16 mouse cellular contexts compared by ENCODE assay signal in the genomic region with DNA sequence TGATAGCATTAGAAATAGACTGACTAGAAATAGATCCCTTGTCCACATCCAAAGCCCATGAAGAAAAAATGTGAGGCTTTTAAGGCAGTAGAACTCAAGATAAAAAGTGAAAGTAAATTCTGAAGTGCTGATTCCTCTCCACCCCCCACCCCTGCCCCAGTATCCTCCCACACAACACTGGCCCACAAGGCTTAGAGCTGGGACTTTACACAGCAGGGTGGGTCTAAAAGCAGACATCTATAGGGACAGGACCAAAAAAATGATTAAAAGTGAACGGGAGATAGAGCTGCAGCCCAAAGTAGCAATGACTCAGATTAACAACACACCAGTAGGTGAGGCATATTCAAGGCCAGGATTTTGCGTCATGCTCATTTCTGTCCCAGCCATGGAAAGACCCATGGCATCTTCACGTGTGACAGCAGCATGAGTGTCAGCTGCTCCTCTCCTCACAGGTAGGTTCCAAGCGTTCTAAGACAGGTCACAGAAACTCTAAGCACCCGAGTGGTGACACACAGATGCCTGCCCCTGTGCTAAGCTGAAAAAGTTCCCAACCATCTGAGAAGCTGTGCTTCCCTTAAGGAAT. TPM values are rescaled to one million over a fixed set of nuclear protein-coding genes. Genes with fewer than 3 reads are reported as not detected.
A peak's percentile ranks its signal among the peaks of the same experiment; 100 is the strongest.
DNase-seq lines count a peak whose midpoint lies in the region; ATAC-seq and TF ChIP-seq lines count a peak whose summit lies in the region.
"Had no signal": no experiment of that assay in that cellular context is flagged by ENCODE, and none has a peak within 500 bp of the region (broad histone marks: within the 10 kb centered on the region; RNA-seq: fewer than 3 reads in every experiment).

No protein-coding gene starts in this region.

- no peak for TF ChIP-seq POLR2A in heart, adult 2 months (IDR thresholded peaks at IDR 0.05; ENCODE audit: insufficient read depth, low read depth, low read length)
- no peak for TF ChIP-seq POLR2A in CH12.LX (IDR thresholded peaks at IDR 0.05; ENCODE audit: low read depth, low read length)
- TF ChIP-seq POLR2A in lung, adult 2 months (IDR thresholded peaks at IDR 0.05; ENCODE audit: borderline replicate concordance, extremely low read depth, low read depth, low read length): no peak

- no peak overlapping the region; the same call in 1 of the 2 replicates for H3K4me3 ChIP-seq in heart, adult 2 months
- no peak overlapping the region for H3K4me3 ChIP-seq in heart, embryonic 10.5 days
- peak overlapping the region; percentile 25 to 37 (median 26) for H3K4me3 ChIP-seq in CH12.LX (replicated peaks in 1 of 3; ENCODE audit: low read depth in 2 of 3, low read length in 2 of 3, poor library complexity in 1 of 3)
- no peak overlapping the region for H3K4me3 ChIP-seq in lung, adult 2 months (replicated peaks; ENCODE audit: extremely low read depth, low read depth, low read length)
- H3K4me3 ChIP-seq in kidney, embryonic 14.5 days (ENCODE audit: low read length): no peak overlapping the region
- H3K4me3 ChIP-seq: forebrain, embryonic 15.5 days; left cerebral cortex, adult 2 months; limb, embryonic 15.5 days; stomach, embryonic 15.5 days had no signal

- H3K27ac ChIP-seq in heart, adult 2 months: peak overlapping the region; percentile 38
- no peak overlapping the region for H3K27ac ChIP-seq in heart, embryonic 10.5 days
- peak overlapping the region; percentile 12; the same call in 1 of the 2 replicates for H3K27ac ChIP-seq in CH12.LX (ENCODE audit: insufficient read depth, low read depth)
- no peak overlapping the region for H3K27ac ChIP-seq in kidney, embryonic 14.5 days (ENCODE audit: low read depth, low read length)
- H3K27ac ChIP-seq: forebrain, embryonic 15.5 days; hindbrain, postnatal 0 days; left cerebral cortex, adult 2 months; limb, embryonic 15.5 days; macrophage; stomach, embryonic 15.5 days had no signal

- ATAC-seq in inflammation-experienced regulatory T-cells, adult 6 months: peak; percentile 80
- no peak for ATAC-seq in granulocyte monocyte progenitor cell, adult 5-6 weeks (replicated peaks; ENCODE audit: poor library complexity, severe bottlenecking)
- ATAC-seq in kidney, embryonic 14.5 days (ENCODE audit: low FRiP score, low TSS enrichment): no peak
- ATAC-seq: forebrain, embryonic 15.5 days; hindbrain, postnatal 0 days had no signal

- TF ChIP-seq RAD21 in CH12.LX (IDR thresholded peaks at IDR 0.05; ENCODE audit: low read depth, low read length): no peak

- dilution Hi-C loops in CH12.LX (cut with MboI; ENCODE audit: extremely low pct_ligation_motif_present, extremely low pct_unique_long_range_greater_than_20kb, low sequenced_read_pairs): no loop called here

- DNase-seq in heart, adult 2 months: no peak
- no peak for DNase-seq in heart, embryonic 10.5 days (ENCODE audit: low spot score)
- DNase-seq in 3T3-L1 (ENCODE audit: low read depth, low spot score) (peak; percentile 39), CH12.LX (ENCODE audit: extremely low read depth) (peak; percentile 55)
- no peak for DNase-seq in lung, adult 2 months
- DNase-seq: cerebellum, postnatal 14 days; kidney, postnatal 14 days had no signal

- H3K27me3 ChIP-seq in heart, adult 2 months (ENCODE audit: control insufficient read depth, insufficient read depth, low read length): no peaks in the 10 kb centered on the region
- no peaks in the 10 kb centered on the region for H3K27me3 ChIP-seq in heart, embryonic 10.5 days (ENCODE audit: insufficient read depth, poor library complexity, severe bottlenecking)
- H3K27me3 ChIP-seq in CH12.LX (replicated peaks): no peaks in the 10 kb centered on the region
- H3K27me3 ChIP-seq in kidney, embryonic 14.5 days (ENCODE audit: control insufficient read depth, insufficient read depth, low read length): no peaks in the 10 kb centered on the region
- H3K27me3 ChIP-seq: forebrain, embryonic 15.5 days; limb, embryonic 15.5 days; stomach, embryonic 15.5 days had no signal

- H3K4me2 ChIP-seq in CH12.LX (ENCODE audit: insufficient read depth, low read depth, poor library complexity, severe bottlenecking): peak overlapping the region; percentile 86
- no peak overlapping the region for H3K4me2 ChIP-seq in kidney, embryonic 14.5 days (replicated peaks; ENCODE audit: low read depth, low read length)
- H3K4me2 ChIP-seq: forebrain, embryonic 15.5 days; limb, embryonic 15.5 days; stomach, embryonic 15.5 days had no signal

- no peak for TF ChIP-seq CTCF in heart, adult 2 months (IDR thresholded peaks at IDR 0.05)
- TF ChIP-seq CTCF in CH12.LX (conservative IDR thresholded peaks at IDR 0.05 in 1 of 2, IDR thresholded peaks at IDR 0.05 in 1 of 2; ENCODE audit: low read depth in 2 of 2, low read length in 2 of 2): no peak
- no peak for TF ChIP-seq CTCF in lung, adult 2 months (IDR thresholded peaks at IDR 0.05; ENCODE audit: insufficient read depth, low read length)

- H3K9me3 ChIP-seq in heart, embryonic 10.5 days: no peaks in the 10 kb centered on the region
- H3K9me3 ChIP-seq in CH12.LX (replicated peaks; ENCODE audit: low read length): no peaks in the 10 kb centered on the region
- no peaks in the 10 kb centered on the region for H3K9me3 ChIP-seq in kidney, embryonic 14.5 days (ENCODE audit: control insufficient read depth, low read length)
- H3K9me3 ChIP-seq: forebrain, embryonic 15.5 days; limb, embryonic 15.5 days; stomach, embryonic 15.5 days had no signal

- peaks cover 25% of the 10 kb centered on the region for H3K4me1 ChIP-seq in heart, adult 2 months (ENCODE audit: control insufficient read depth, insufficient read depth, low read length)
- H3K4me1 ChIP-seq in heart, embryonic 10.5 days: peaks cover 58% of the 10 kb centered on the region
- peaks cover 32 to 92% of the 10 kb centered on the region in 2 experiments for H3K4me1 ChIP-seq in CH12.LX (ENCODE audit: control insufficient read depth in 1 of 2, insufficient read depth in 2 of 2)
- H3K4me1 ChIP-seq in lung, adult 2 months (ENCODE audit: control insufficient read depth, insufficient read depth, low read length): peaks cover 42% of the 10 kb centered on the region
- H3K4me1 ChIP-seq in kidney, embryonic 14.5 days (ENCODE audit: control insufficient read depth, insufficient read depth, low read length): peaks cover 62% of the 10 kb centered on the region

- 60% methylated on average over 5 of the region's 5 CpGs for WGBS in heart, adult 2 months
- 76% methylated on average over 5 of the region's 5 CpGs for WGBS in heart, embryonic 10.5 days
- 62% methylated on average over 5 of the region's 5 CpGs for WGBS in lung, adult 2 months
- 88% methylated on average over 5 of the region's 5 CpGs for WGBS in kidney, embryonic 14.5 days

- peaks cover 6% of the 10 kb centered on the region for H3K36me3 ChIP-seq in heart, adult 2 months (ENCODE audit: control insufficient read depth, insufficient read depth, low read length)
- H3K36me3 ChIP-seq in heart, embryonic 10.5 days: peaks cover 11% of the 10 kb centered on the region
- peaks cover 0 to 13% of the 10 kb centered on the region in 2 experiments for H3K36me3 ChIP-seq in CH12.LX (replicated peaks in 1 of 2; ENCODE audit: control insufficient read depth in 1 of 2, insufficient read depth in 1 of 2, low read length in 1 of 2)
- H3K36me3 ChIP-seq in kidney, embryonic 14.5 days (ENCODE audit: control insufficient read depth, insufficient read depth, low read length): no peaks in the 10 kb centered on the region
- H3K36me3 ChIP-seq: forebrain, embryonic 15.5 days; limb, embryonic 15.5 days had no signal

- in situ Hi-C loops in CH12.LX (cut with MboI; ENCODE audit: low pct_ligation_motif_present, low pct_unique_long_range_greater_than_20kb, low sequenced_read_pairs): no loop called here

- H3K79me2 ChIP-seq in heart, adult 2 months (replicated peaks; ENCODE audit: control insufficient read depth, insufficient read depth, low read length): peaks cover 13% of the 10 kb centered on the region
- peaks cover 13% of the 10 kb centered on the region for H3K79me2 ChIP-seq in CH12.LX (replicated peaks; ENCODE audit: control insufficient read depth, extremely low read depth, insufficient read depth, poor library complexity, severe bottlenecking)

- peak overlapping the region; percentile 24; the same call in 1 of the 2 replicates for H3K9ac ChIP-seq in heart, adult 2 months (ENCODE audit: low read depth, low read length)
- no peak overlapping the region for H3K9ac ChIP-seq in CH12.LX (ENCODE audit: insufficient read depth, low read depth)
- no peak overlapping the region for H3K9ac ChIP-seq in kidney, embryonic 14.5 days (ENCODE audit: low read depth, low read length)
- H3K9ac ChIP-seq: forebrain, embryonic 15.5 days; limb, embryonic 15.5 days; stomach, embryonic 15.5 days had no signal

- intact Hi-C loops in heart, adult 2 months (cut with DNase I): loop anchor here (2.0 kb wide), 1 partner anchor 18 kb away; no protein-coding TSS in a partner anchor

- no peak for TF ChIP-seq EP300 in heart, adult 2 months (IDR thresholded peaks at IDR 0.05; ENCODE audit: insufficient read depth, low read depth, low read length)
- no peak for TF ChIP-seq EP300 in CH12.LX (IDR thresholded peaks at IDR 0.05; ENCODE audit: low read length)

TF ChIP-seq in CH12.LX, 34 proteins besides CTCF, POLR2A, EP300 and RAD21:
- TF ChIP-seq USF1 (IDR thresholded peaks at IDR 0.05; ENCODE audit: low read depth, low read length) (no peak), TCF12 (IDR thresholded peaks at IDR 0.05; ENCODE audit: low read depth, low read length) (no peak), CHD1 (IDR thresholded peaks at IDR 0.05; ENCODE audit: low read depth, low read length) (no peak), HCFC1 (IDR thresholded peaks at IDR 0.05; ENCODE audit: low read depth, low read length) (no peak)

RNA-seq across cellular contexts. Expression of gene Lrch1, which starts 29.1 kb away (rescaled TPM):
- 10 to 100 TPM; 14.8 to 17.1 TPM for total RNA-seq in heart, adult 2 months (2021)
- 7.5 and 10.7 TPM in 2 replicates for polyA plus RNA-seq in heart, adult 2 months (2012; rRNA removed)
- 10.1 and 14.4 TPM in 2 replicates for polyA plus RNA-seq in heart, embryonic 10.5 days (2016; fragmentation: Nextera tagmentation; extraction: Ambion mirVana)
- 10.3 TPM in 2 replicates for total RNA-seq in CH12.LX (2012; rRNA removed)
- 12.8 and 14.1 TPM in 2 replicates for total RNA-seq in CH12.LX (2014; rRNA removed)
- polyA plus RNA-seq in CH12.LX (2012; ENCODE audit: insufficient read length, low read depth): 21.6 and 23.3 TPM in 2 replicates
- polyA plus RNA-seq in inflammation-experienced regulatory T-cells, adult 6 months (2017; shearing (Covaris generic)): 10 to 100 TPM; 26.2 to 28.4 (median 27.1) TPM
- 21.9 and 22.6 TPM in 2 replicates for polyA plus RNA-seq in lung, adult 2 months (2012; rRNA removed)
- total RNA-seq in granulocyte monocyte progenitor cell, adult 5-6 weeks (2014; fragmentation: Nextera tagmentation): 11.3 and 12.1 TPM in 2 replicates
- 12.3 and 12.4 TPM in 2 replicates for total RNA-seq in granulocyte monocyte progenitor cell, adult 5-6 weeks (2017)
- 11.1 and 18.6 TPM in 2 replicates for polyA plus RNA-seq in kidney, embryonic 14.5 days (2014; fragmentation: Nextera tagmentation; extraction: Ambion mirVana)

Comparison
In these comparisons a context has a peak if more than half of its experiments do, and no peak if none do; other contexts are left out.
1. H3K27ac ChIP-seq: peak in heart, adult 2 months (single experiment) and CH12.LX (single experiment); none in heart, embryonic 10.5 days (single experiment) and kidney, embryonic 14.5 days (single experiment).
2. DNase-seq: peak in 3T3-L1 (single experiment) and CH12.LX (single experiment); none in heart, adult 2 months (0 of 2), heart, embryonic 10.5 days (single experiment) and lung, adult 2 months (single experiment).
3. H3K4me3 ChIP-seq: peak in CH12.LX (3 of 3); none in heart, adult 2 months (single experiment), heart, embryonic 10.5 days (single experiment), lung, adult 2 months (single experiment) and kidney, embryonic 14.5 days (single experiment).